Mouse (Mus musculus): ENCODE measurements around the gene Vmn2r83. TPM values are rescaled to one million over a fixed set of nuclear protein-coding genes. Genes with fewer than 3 reads are reported as not detected.

Gene Vmn2r83
- total and polyA plus RNA-seq, 2 experiments: not detected

DNA sequence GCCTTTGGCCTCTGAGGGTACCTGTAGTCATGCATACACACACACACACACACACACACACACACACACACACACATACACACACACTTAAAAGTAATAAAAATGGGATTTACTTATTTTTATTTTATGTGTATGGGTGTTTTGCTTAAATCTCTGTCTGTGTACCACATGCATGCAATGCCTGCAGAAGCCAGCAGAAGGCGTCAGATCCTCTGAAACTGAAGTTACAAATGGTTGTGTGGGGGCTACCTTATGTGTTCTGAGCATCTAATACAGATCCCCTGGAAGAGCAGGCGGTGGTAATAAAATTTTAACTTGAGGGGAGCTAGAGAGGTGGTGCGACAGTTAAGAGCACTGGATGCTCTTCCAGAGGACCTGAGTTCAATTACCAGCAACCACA is 59.5 kb downstream of the Vmn2r83 start:
- H3K36me3 ChIP-seq (ENCODE audit: control insufficient read depth, insufficient read depth, low read length): peaks cover 2% of the 10 kb centered on the region; the same call in 1 of the 2 replicates
- 97% methylated on average over 3 of the region's 3 CpGs for WGBS
- no peak overlapping the region for H3K4me3 ChIP-seq (ENCODE audit: insufficient read depth, low read depth, low read length)
- no peak for TF ChIP-seq CTCF (IDR thresholded peaks at IDR 0.05; ENCODE audit: low read depth, low read length)
- TF ChIP-seq POLR2A (IDR thresholded peaks at IDR 0.05; ENCODE audit: extremely low read depth, insufficient read depth, low read length): no peak
- no peak for DNase-seq (ENCODE audit: extremely low read depth, low read depth, low spot score)
- no peaks in the 10 kb centered on the region for H3K79me2 ChIP-seq (ENCODE audit: control insufficient read depth, insufficient read depth, low read length)
- H3K27ac ChIP-seq (replicated peaks; ENCODE audit: insufficient read depth, low read depth, low read length): no peak overlapping the region
- H3K27me3 ChIP-seq (ENCODE audit: control insufficient read depth, insufficient read depth, low read length): no peaks in the 10 kb centered on the region
- no peaks in the 10 kb centered on the region for H3K4me1 ChIP-seq (ENCODE audit: control insufficient read depth, insufficient read depth, low read length)
- H3K9ac ChIP-seq (ENCODE audit: low read depth, low read length): no peak overlapping the region

DNA sequence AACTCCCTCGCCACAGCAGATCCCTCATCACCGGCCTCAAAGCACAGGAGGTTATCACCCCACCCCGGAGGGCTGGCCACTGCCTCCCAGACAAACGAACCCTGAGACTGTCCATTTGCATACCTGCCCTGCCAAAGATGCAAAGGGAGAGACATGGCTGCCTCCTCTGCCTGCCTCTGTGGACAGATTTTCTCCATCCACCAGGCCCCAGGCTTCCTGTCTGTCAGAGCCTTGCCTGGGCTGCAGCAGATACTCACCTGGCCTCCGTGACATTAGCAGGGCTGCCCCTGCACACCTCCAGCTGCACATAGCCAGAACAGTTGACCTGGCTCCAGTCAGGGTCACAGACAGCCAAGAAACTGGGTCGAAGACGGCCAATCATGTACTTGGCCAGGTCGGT is 61.7 kb downstream of the Vmn2r83 start:
- 73% methylated on average over 8 of the region's 8 CpGs for WGBS
- Histone ChIP-seq H3K27me3 (ENCODE audit: control insufficient read depth, insufficient read depth, low read length) (no peaks in the 10 kb centered on the region), H3K79me2 (ENCODE audit: control insufficient read depth, insufficient read depth, low read length) (no peaks in the 10 kb centered on the region), H3K9ac (ENCODE audit: low read depth, low read length) (no peak overlapping the region), H3K36me3 (ENCODE audit: control insufficient read depth, insufficient read depth, low read length) (no peaks in the 10 kb centered on the region), H3K4me1 (ENCODE audit: control insufficient read depth, insufficient read depth, low read length) (no peaks in the 10 kb centered on the region), H3K27ac (replicated peaks; ENCODE audit: insufficient read depth, low read depth, low read length) (no peak overlapping the region), H3K4me3 (ENCODE audit: insufficient read depth, low read depth, low read length) (no peak overlapping the region)
- no peak for DNase-seq (ENCODE audit: extremely low read depth, low read depth, low spot score)
- no peak for TF ChIP-seq POLR2A (IDR thresholded peaks at IDR 0.05; ENCODE audit: extremely low read depth, insufficient read depth, low read length)
- no peak for TF ChIP-seq CTCF (IDR thresholded peaks at IDR 0.05; ENCODE audit: low read depth, low read length)

DNA sequence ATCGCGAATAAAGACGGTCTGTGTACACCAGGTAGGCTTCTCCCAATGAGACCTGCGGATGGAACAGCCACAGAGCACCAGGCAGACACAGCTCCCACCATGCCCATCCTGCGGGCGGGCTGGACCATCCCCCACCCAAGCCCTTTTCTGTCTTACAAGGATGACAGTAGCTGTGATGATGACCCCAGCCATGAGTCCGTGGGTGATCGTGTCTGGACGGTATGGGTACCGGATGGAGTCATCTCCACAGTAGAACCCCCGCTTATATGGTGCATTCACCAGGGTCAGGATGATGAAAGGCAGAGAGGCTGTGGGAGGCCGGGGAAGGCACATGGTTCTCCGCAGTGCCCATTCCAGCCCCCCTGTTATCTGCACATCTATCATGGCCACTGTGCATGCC is 62.2 kb downstream of the Vmn2r83 start:
- 96% methylated on average over 13 of the region's 13 CpGs for WGBS
- no peaks in the 10 kb centered on the region for H3K4me1 ChIP-seq (ENCODE audit: control insufficient read depth, insufficient read depth, low read length)
- TF ChIP-seq POLR2A (IDR thresholded peaks at IDR 0.05; ENCODE audit: extremely low read depth, insufficient read depth, low read length) (no peak), CTCF (IDR thresholded peaks at IDR 0.05; ENCODE audit: low read depth, low read length) (no peak)

DNA sequence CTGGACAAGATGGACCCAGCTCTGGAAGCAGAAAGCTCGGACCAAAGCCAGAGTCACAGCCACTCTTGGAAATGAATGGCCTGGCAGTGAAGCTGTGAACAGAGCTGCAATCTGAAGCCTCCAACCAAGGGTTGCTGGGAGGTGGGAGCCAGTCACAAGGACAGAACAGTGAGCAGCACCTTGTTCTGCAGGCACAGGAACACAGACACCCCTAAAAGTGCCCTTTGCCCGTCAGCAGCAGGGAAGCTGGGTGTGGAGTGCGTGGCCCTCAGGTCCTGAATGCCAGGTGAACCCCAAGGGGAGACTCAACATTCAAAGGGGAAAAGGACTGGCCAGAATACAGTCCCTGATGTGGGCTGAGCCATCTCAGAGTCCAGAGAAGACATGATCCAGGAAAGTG is 63.1 kb downstream of the Vmn2r83 start:
- H3K79me2 ChIP-seq (ENCODE audit: control insufficient read depth, insufficient read depth, low read length): no peaks in the 10 kb centered on the region
- H3K4me1 ChIP-seq (ENCODE audit: control insufficient read depth, insufficient read depth, low read length): no peaks in the 10 kb centered on the region
- H3K27ac ChIP-seq (replicated peaks; ENCODE audit: insufficient read depth, low read depth, low read length): no peak overlapping the region
- 79% methylated on average over 3 of the region's 3 CpGs for WGBS
- no peak for DNase-seq (ENCODE audit: extremely low read depth, low read depth, low spot score)
- no peak overlapping the region for H3K4me3 ChIP-seq (ENCODE audit: insufficient read depth, low read depth, low read length)
- no peak for TF ChIP-seq CTCF (IDR thresholded peaks at IDR 0.05; ENCODE audit: low read depth, low read length)
- no peaks in the 10 kb centered on the region for H3K27me3 ChIP-seq (ENCODE audit: control insufficient read depth, insufficient read depth, low read length)
- no peaks in the 10 kb centered on the region for H3K36me3 ChIP-seq (ENCODE audit: control insufficient read depth, insufficient read depth, low read length)
- no peak overlapping the region for H3K9ac ChIP-seq (ENCODE audit: low read depth, low read length)

More for the DNA sequence above, 62.2 kb downstream of the Vmn2r83 start:
- DNase-seq (ENCODE audit: extremely low read depth, low read depth, low spot score): no peak
- Histone ChIP-seq H3K27ac (replicated peaks; ENCODE audit: insufficient read depth, low read depth, low read length) (no peak overlapping the region), H3K79me2 (ENCODE audit: control insufficient read depth, insufficient read depth, low read length) (no peaks in the 10 kb centered on the region), H3K36me3 (ENCODE audit: control insufficient read depth, insufficient read depth, low read length) (no peaks in the 10 kb centered on the region), H3K4me3 (ENCODE audit: insufficient read depth, low read depth, low read length) (no peak overlapping the region), H3K27me3 (ENCODE audit: control insufficient read depth, insufficient read depth, low read length) (no peaks in the 10 kb centered on the region), H3K9ac (ENCODE audit: low read depth, low read length) (no peak overlapping the region)

DNA sequence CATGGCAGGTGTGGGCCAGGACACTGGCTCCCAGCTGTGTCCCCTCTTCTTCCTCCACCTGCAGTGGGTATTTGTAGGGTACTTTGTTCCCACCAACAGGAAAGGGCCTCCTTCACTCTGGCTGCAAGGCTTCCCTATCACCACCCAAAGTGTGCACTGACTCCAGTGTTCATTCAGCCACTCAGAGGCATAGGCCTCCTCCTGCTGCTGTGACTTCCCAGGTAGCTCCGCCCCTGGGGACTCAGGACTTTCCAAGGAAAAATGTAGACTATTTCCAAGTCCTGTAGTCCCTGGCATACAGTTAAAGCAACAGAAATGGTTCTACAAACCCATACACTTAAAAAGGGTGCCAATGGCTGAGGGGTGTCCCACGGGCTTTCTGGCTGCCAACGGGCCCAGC is 64.1 kb downstream of the Vmn2r83 start:
- Histone ChIP-seq H3K9ac (ENCODE audit: low read depth, low read length) (peak overlapping the region; percentile 53; the same call in 1 of the 2 replicates), H3K4me1 (ENCODE audit: control insufficient read depth, insufficient read depth, low read length) (no peaks in the 10 kb centered on the region), H3K27ac (replicated peaks; ENCODE audit: insufficient read depth, low read depth, low read length) (no peak overlapping the region), H3K27me3 (ENCODE audit: control insufficient read depth, insufficient read depth, low read length) (no peaks in the 10 kb centered on the region), H3K4me3 (ENCODE audit: insufficient read depth, low read depth, low read length) (peak overlapping the region; percentile 76), H3K79me2 (ENCODE audit: control insufficient read depth, insufficient read depth, low read length) (no peaks in the 10 kb centered on the region), H3K36me3 (ENCODE audit: control insufficient read depth, insufficient read depth, low read length) (no peaks in the 10 kb centered on the region)
- DNase-seq (ENCODE audit: extremely low read depth, low read depth, low spot score): no peak
- no peak for TF ChIP-seq POLR2A (IDR thresholded peaks at IDR 0.05; ENCODE audit: extremely low read depth, insufficient read depth, low read length)
- no peak for TF ChIP-seq CTCF (IDR thresholded peaks at IDR 0.05; ENCODE audit: low read depth, low read length)
- 27% methylated on average over 3 of the region's 3 CpGs for WGBS

DNA sequence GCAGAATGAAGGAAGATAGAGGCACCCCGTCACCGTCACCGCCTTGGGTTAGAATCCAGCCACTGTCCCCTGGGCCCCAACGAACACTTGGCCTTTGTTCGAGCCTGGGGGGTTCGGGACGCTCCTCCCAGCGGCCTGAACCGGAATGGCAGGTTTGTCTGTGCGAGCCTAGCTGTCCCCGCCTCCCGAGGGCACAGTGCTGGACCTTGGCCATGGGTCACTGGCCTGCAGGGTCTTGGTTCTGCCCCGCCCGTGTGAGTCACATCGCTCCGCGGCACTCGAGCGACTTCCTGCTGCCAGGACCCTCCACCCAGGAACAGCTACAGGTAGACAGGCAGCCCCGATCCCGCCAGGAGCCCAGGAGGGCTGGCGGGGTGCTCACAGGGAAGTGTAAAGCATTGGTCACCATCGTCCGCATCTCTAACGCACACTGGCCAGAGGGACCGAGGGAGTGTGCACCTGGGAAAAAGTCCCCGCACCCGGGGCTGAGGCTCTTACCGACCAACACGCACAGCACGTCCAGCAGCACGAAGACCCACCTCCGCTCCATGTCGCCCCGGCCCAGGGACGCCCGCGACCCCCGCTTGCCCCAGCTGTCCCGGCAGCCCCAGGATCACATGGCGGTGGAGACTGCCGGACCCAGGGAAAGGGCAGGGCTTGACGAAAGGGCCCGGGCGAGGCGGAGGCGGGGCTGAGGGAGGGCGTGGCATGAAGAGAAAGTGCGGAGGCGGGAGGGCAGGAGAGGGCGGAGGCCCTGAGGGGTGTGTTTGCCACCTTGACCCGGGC is 64.8 kb downstream of the Vmn2r83 start, which contains the start of gene Plpp2:
Gene Plpp2 (minus strand): TSS at position 671 of the 786 bp plus-strand sequence.
- peak; percentile 73 for DNase-seq (ENCODE audit: extremely low read depth, low read depth, low spot score)

More for the DNA sequence above, 64.8 kb downstream of the Vmn2r83 start, which contains the start of gene Plpp2:
- Histone ChIP-seq H3K9ac (ENCODE audit: low read depth, low read length) (peak within 1 kb of the TSS; percentile 55), H3K36me3 (ENCODE audit: control insufficient read depth, insufficient read depth, low read length) (no peaks in the 10 kb centered on the region), H3K4me1 (ENCODE audit: control insufficient read depth, insufficient read depth, low read length) (no peaks in the 10 kb centered on the region), H3K4me3 (ENCODE audit: insufficient read depth, low read depth, low read length) (peak within 1 kb of the TSS; percentile 76), H3K79me2 (ENCODE audit: control insufficient read depth, insufficient read depth, low read length) (no peaks in the 10 kb centered on the region), H3K27ac (replicated peaks; ENCODE audit: insufficient read depth, low read depth, low read length) (peak within 1 kb of the TSS; percentile 24), H3K27me3 (ENCODE audit: control insufficient read depth, insufficient read depth, low read length) (no peaks in the 10 kb centered on the region)
- TF ChIP-seq CTCF (IDR thresholded peaks at IDR 0.05; ENCODE audit: low read depth, low read length) (peak; percentile 79), POLR2A (IDR thresholded peaks at IDR 0.05; ENCODE audit: extremely low read depth, insufficient read depth, low read length) (0 out of 2 replicates have a peak, but pooled peaks have one; percentile 28)
- WGBS: under 1% methylated on average over 52 of the region's 52 CpGs

Measured in liver, adult 2 months (tissue).